Mouse (Mus musculus) bone marrow macrophage, adult 2 months (primary cell): Measurements from ENCODE around the gene Mrpl58.

ENCODE experiments used
- CTCF ChIP-seq: IDR thresholded peaks from 2 replicates; pipeline ENCODE4 v1.5.1; 2012; ENCODE audit warnings: low read depth, mild to moderate bottlenecking, low read length, moderate library complexity
- POLR2A ChIP-seq: IDR thresholded peaks from 2 replicates; pipeline ENCODE4 v1.6.1; 2012; ENCODE audit warnings: mild to moderate bottlenecking, low read depth, low read length, borderline replicate concordance

- no peak for TF ChIP-seq CTCF
- TF ChIP-seq POLR2A = no peak
Observed at GRCm38 (mm10) chr11:115429307-115429706, 25.8 kb downstream of the Mrpl58 start.
